Mouse (Mus musculus): ENCODE results near the gene Ogfod3.

DNA sequence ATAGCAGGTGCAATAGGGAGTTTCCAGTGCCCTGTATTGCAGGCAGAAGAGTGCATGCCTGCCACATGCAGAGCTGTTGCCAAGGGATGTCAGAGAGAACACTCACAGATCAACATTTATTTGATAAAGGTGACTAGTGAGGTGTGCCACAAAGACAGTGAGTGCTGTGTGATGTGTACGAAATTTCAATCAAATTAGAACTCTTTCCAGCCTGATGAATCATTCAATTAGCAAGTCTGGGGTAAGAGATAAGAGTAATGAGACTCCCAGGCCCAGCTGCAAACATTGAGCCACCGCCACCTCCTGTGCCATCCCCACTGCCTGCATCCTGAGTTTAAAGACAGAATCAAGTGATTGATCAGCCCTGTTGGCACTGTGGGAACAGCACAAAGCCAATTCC is 11.8 kb downstream of the Ogfod3 start:
- TF ChIP-seq CTCF (IDR thresholded peaks at IDR 0.05; ENCODE audit: control insufficient read depth, insufficient read depth, low read length): no peak
- no peak for TF ChIP-seq POLR2A (IDR thresholded peaks at IDR 0.05; ENCODE audit: borderline replicate concordance, control insufficient read depth, low read depth, low read length)
